In the genomic region with DNA sequence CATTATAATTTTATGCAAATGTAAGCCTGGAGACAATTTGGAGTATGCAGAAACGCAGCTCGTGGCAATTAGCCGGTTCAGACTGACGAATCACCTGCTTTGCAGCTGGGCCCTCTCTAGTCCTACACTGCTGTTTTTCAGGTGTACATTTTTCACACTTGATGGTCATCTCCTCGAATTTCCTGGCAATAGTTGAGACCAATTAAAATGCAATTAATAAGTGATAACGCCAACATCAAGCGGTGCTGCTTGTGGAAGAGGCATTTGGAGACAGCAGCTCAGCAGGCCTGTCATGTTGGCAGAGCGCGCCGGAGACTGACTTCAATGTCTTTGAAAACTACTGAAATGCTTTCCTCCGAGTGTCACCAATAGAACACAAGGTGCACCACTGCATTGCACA, we compare ENCODE assay signal across 20 mouse cellular contexts. TPM values are rescaled to one million over a fixed set of nuclear protein-coding genes. Genes with fewer than 3 reads are reported as not detected.
DNase-seq lines count a peak whose midpoint lies in the region; ATAC-seq and TF ChIP-seq lines count a peak whose summit lies in the region.
"Had no signal": no experiment of that assay in that cellular context is flagged by ENCODE, and none has a peak within 500 bp of the region (broad histone marks: within the 10 kb centered on the region; RNA-seq: fewer than 3 reads in every experiment).

No protein-coding gene starts in this region.

- H3K27ac ChIP-seq in forebrain, embryonic 13.5 days: no peak overlapping the region
- no peak overlapping the region for H3K27ac ChIP-seq in forebrain, embryonic 11.5 days (ENCODE audit: low read depth, low read length)
- H3K27ac ChIP-seq in forebrain, postnatal 0 days (ENCODE audit: low read depth, low read length): no peak overlapping the region
- no peak overlapping the region for H3K27ac ChIP-seq in forebrain, embryonic 15.5 days (replicated peaks)
- no peak overlapping the region for H3K27ac ChIP-seq in hindbrain, embryonic 16.5 days (ENCODE audit: low read depth, low read length)
- no peak overlapping the region for H3K27ac ChIP-seq in hindbrain, embryonic 12.5 days
- H3K27ac ChIP-seq: heart, embryonic 15.5 days had no signal

- DNase-seq in forebrain, embryonic 11.5 days (ENCODE audit: low spot score): no peak
- peak; percentile 55 for DNase-seq in forebrain, postnatal 0 days
- DNase-seq in brain, embryonic 14.5 days (ENCODE audit: low read depth): peak; percentile 52
- DNase-seq: adrenal gland, adult 8-10 months; adrenal gland, postnatal 25 days; cerebellum, adult 18-20 months; cerebellum, adult 9-10 months; cerebellum, postnatal 14 days; gastrocnemius, postnatal 25 days; heart, postnatal 10 days; heart, postnatal 36 days; kidney, adult 2 months had no signal

- H3K36me3 ChIP-seq in forebrain, embryonic 13.5 days (ENCODE audit: poor library complexity, severe bottlenecking): no peaks in the 10 kb centered on the region
- no peaks in the 10 kb centered on the region for H3K36me3 ChIP-seq in forebrain, embryonic 11.5 days (ENCODE audit: control insufficient read depth, insufficient read depth, low read length)
- H3K36me3 ChIP-seq in forebrain, postnatal 0 days (ENCODE audit: insufficient read depth): no peaks in the 10 kb centered on the region
- no peaks in the 10 kb centered on the region for H3K36me3 ChIP-seq in forebrain, embryonic 15.5 days
- no peaks in the 10 kb centered on the region for H3K36me3 ChIP-seq in hindbrain, embryonic 16.5 days (ENCODE audit: control insufficient read depth, insufficient read depth, low read length)
- no peaks in the 10 kb centered on the region for H3K36me3 ChIP-seq in hindbrain, embryonic 12.5 days
- H3K36me3 ChIP-seq: heart, embryonic 12.5 days; heart, embryonic 15.5 days had no signal

- no peak overlapping the region for H3K9ac ChIP-seq in forebrain, embryonic 13.5 days
- no peak overlapping the region for H3K9ac ChIP-seq in forebrain, embryonic 11.5 days (ENCODE audit: low read length)
- no peak overlapping the region for H3K9ac ChIP-seq in forebrain, postnatal 0 days
- H3K9ac ChIP-seq in forebrain, embryonic 15.5 days (replicated peaks): no peak overlapping the region
- no peak overlapping the region for H3K9ac ChIP-seq in hindbrain, embryonic 16.5 days (ENCODE audit: low read depth, low read length)
- H3K9ac ChIP-seq in hindbrain, embryonic 12.5 days: no peak overlapping the region
- H3K9ac ChIP-seq: heart, embryonic 12.5 days; heart, embryonic 15.5 days had no signal

- TF ChIP-seq POLR2A in brain, embryonic 14.5 days (IDR thresholded peaks at IDR 0.05; ENCODE audit: borderline replicate concordance, extremely low read depth, insufficient read depth, insufficient read length, poor library complexity, severe bottlenecking): no peak

- no peaks in the 10 kb centered on the region for H3K9me3 ChIP-seq in forebrain, embryonic 13.5 days (replicated peaks)
- H3K9me3 ChIP-seq in forebrain, embryonic 11.5 days (ENCODE audit: control insufficient read depth, low read length): no peaks in the 10 kb centered on the region
- H3K9me3 ChIP-seq in forebrain, postnatal 0 days (ENCODE audit: low read length): no peaks in the 10 kb centered on the region
- H3K9me3 ChIP-seq in forebrain, embryonic 15.5 days: no peaks in the 10 kb centered on the region
- no peaks in the 10 kb centered on the region for H3K9me3 ChIP-seq in hindbrain, embryonic 16.5 days (ENCODE audit: control insufficient read depth, low read length)
- no peaks in the 10 kb centered on the region for H3K9me3 ChIP-seq in hindbrain, embryonic 12.5 days (replicated peaks)
- H3K9me3 ChIP-seq: heart, embryonic 12.5 days; heart, embryonic 15.5 days had no signal

- no peaks in the 10 kb centered on the region for H3K4me1 ChIP-seq in forebrain, embryonic 13.5 days
- no peaks in the 10 kb centered on the region for H3K4me1 ChIP-seq in forebrain, embryonic 11.5 days (replicated peaks; ENCODE audit: control insufficient read depth, insufficient read depth, low read length)
- no peaks in the 10 kb centered on the region for H3K4me1 ChIP-seq in forebrain, postnatal 0 days (ENCODE audit: insufficient read depth)
- H3K4me1 ChIP-seq in forebrain, embryonic 15.5 days: no peaks in the 10 kb centered on the region
- no peaks in the 10 kb centered on the region for H3K4me1 ChIP-seq in hindbrain, embryonic 16.5 days (ENCODE audit: control insufficient read depth, insufficient read depth, low read depth, low read length)
- H3K4me1 ChIP-seq in hindbrain, embryonic 12.5 days: no peaks in the 10 kb centered on the region
- H3K4me1 ChIP-seq: heart, embryonic 12.5 days; heart, embryonic 15.5 days had no signal

- no peak for TF ChIP-seq CTCF in forebrain, postnatal 0 days (IDR thresholded peaks at IDR 0.05; ENCODE audit: low read depth)
- no peak for TF ChIP-seq CTCF in brain, embryonic 14.5 days (IDR thresholded peaks at IDR 0.05; ENCODE audit: borderline replicate concordance, extremely low read depth, insufficient read depth, insufficient read length)

- peak; percentile 33; the same call in 1 of the 2 replicates for ATAC-seq in forebrain, embryonic 13.5 days
- no peak for ATAC-seq in forebrain, embryonic 11.5 days (replicated peaks; ENCODE audit: low FRiP score)
- ATAC-seq in forebrain, postnatal 0 days: no peak
- ATAC-seq in forebrain, embryonic 15.5 days (replicated peaks): no peak
- ATAC-seq in hindbrain, embryonic 16.5 days: 0 out of 2 replicates have a peak, but pooled peaks have one; percentile 20
- ATAC-seq in hindbrain, embryonic 12.5 days (ENCODE audit: low FRiP score): no peak
- ATAC-seq: activated CD4-positive, CD25-positive, alpha-beta regulatory T cell, adult 4 months; intestine, postnatal 0 days had no signal

- 68% methylated on average over 11 of the region's 11 CpGs for WGBS in forebrain, embryonic 13.5 days
- 90% methylated on average over 11 of the region's 11 CpGs for WGBS in forebrain, embryonic 11.5 days
- 44% methylated on average over 11 of the region's 11 CpGs for WGBS in forebrain, postnatal 0 days
- WGBS in forebrain, embryonic 15.5 days: 64% methylated on average over 11 of the region's 11 CpGs
- WGBS in hindbrain, embryonic 16.5 days: 58% methylated on average over 11 of the region's 11 CpGs
- 82% methylated on average over 11 of the region's 11 CpGs for WGBS in hindbrain, embryonic 12.5 days

- H3K4me3 ChIP-seq in forebrain, embryonic 13.5 days: no peak overlapping the region
- H3K4me3 ChIP-seq in forebrain, embryonic 11.5 days (ENCODE audit: low read depth, low read length): no peak overlapping the region
- no peak overlapping the region for H3K4me3 ChIP-seq in forebrain, postnatal 0 days (ENCODE audit: low read depth, low read length)
- no peak overlapping the region for H3K4me3 ChIP-seq in forebrain, embryonic 15.5 days
- H3K4me3 ChIP-seq in hindbrain, embryonic 16.5 days (ENCODE audit: low read length): no peak overlapping the region
- H3K4me3 ChIP-seq in hindbrain, embryonic 12.5 days: no peak overlapping the region
- H3K4me3 ChIP-seq: heart, embryonic 12.5 days; heart, embryonic 15.5 days had no signal

- no peak overlapping the region for H3K4me2 ChIP-seq in forebrain, embryonic 13.5 days
- H3K4me2 ChIP-seq in forebrain, embryonic 11.5 days (ENCODE audit: low read depth, low read length, severe bottlenecking): no peak overlapping the region
- H3K4me2 ChIP-seq in forebrain, postnatal 0 days (ENCODE audit: low read depth): no peak overlapping the region
- H3K4me2 ChIP-seq in forebrain, embryonic 15.5 days (replicated peaks): no peak overlapping the region
- no peak overlapping the region for H3K4me2 ChIP-seq in hindbrain, embryonic 16.5 days (ENCODE audit: low read length)
- no peak overlapping the region for H3K4me2 ChIP-seq in hindbrain, embryonic 12.5 days (replicated peaks)
- H3K4me2 ChIP-seq: heart, embryonic 12.5 days; heart, embryonic 15.5 days had no signal

- no peaks in the 10 kb centered on the region for H3K27me3 ChIP-seq in forebrain, embryonic 13.5 days
- no peaks in the 10 kb centered on the region for H3K27me3 ChIP-seq in forebrain, embryonic 11.5 days (ENCODE audit: control insufficient read depth, insufficient read depth, low read length)
- H3K27me3 ChIP-seq in forebrain, postnatal 0 days (ENCODE audit: insufficient read depth, low read length): no peaks in the 10 kb centered on the region
- H3K27me3 ChIP-seq in forebrain, embryonic 15.5 days: no peaks in the 10 kb centered on the region
- H3K27me3 ChIP-seq in hindbrain, embryonic 16.5 days (replicated peaks; ENCODE audit: control insufficient read depth, insufficient read depth, low read length): no peaks in the 10 kb centered on the region
- H3K27me3 ChIP-seq in hindbrain, embryonic 12.5 days: no peaks in the 10 kb centered on the region
- H3K27me3 ChIP-seq: heart, embryonic 15.5 days had no signal

RNA-seq across cellular contexts. Expression of gene St6galnac5, which starts 42.0 kb away (rescaled TPM):
- polyA plus RNA-seq in forebrain, embryonic 13.5 days (2015; fragmentation: Nextera tagmentation; extraction: Ambion mirVana): 5.7 and 6.7 TPM in 2 replicates
- 0.69 and 1.3 TPM in 2 replicates for polyA plus RNA-seq in forebrain, embryonic 11.5 days (2014; fragmentation: Nextera tagmentation; extraction: Ambion mirVana)
- 23.9 and 26.8 TPM in 2 replicates for total RNA-seq in forebrain, postnatal 0 days (2014; rRNA removed)
- polyA plus RNA-seq in forebrain, postnatal 0 days (2015; fragmentation: Nextera tagmentation; extraction: Ambion mirVana): 23.4 and 38.3 TPM in 2 replicates
- polyA plus RNA-seq in forebrain, embryonic 15.5 days (2015; fragmentation: Nextera tagmentation; extraction: Ambion mirVana): 17.7 and 18.3 TPM in 2 replicates
- polyA plus RNA-seq in hindbrain, embryonic 16.5 days (2015; fragmentation: Nextera tagmentation; extraction: Ambion mirVana): 20.1 and 21.1 TPM in 2 replicates
- 8.4 and 9.1 TPM in 2 replicates for polyA plus RNA-seq in hindbrain, embryonic 12.5 days (2016; fragmentation: Nextera tagmentation; extraction: Ambion mirVana)
- polyA plus RNA-seq in brain, embryonic 14.5 days (2012; rRNA removed): 17.7 and 24.4 TPM in 2 replicates
- total RNA-seq: heart, postnatal 10 days; heart, postnatal 36 days had no signal

Comparison
In these comparisons a context has a peak if more than half of its experiments do, and no peak if none do; other contexts are left out.
1. ATAC-seq: peak in forebrain, embryonic 13.5 days (single experiment) and hindbrain, embryonic 16.5 days (single experiment); none in forebrain, embryonic 11.5 days (single experiment), forebrain, postnatal 0 days (single experiment), forebrain, embryonic 15.5 days (single experiment) and hindbrain, embryonic 12.5 days (single experiment).